Mouse (Mus musculus) hindbrain, embryonic 10.5 days (tissue): Measurements from ENCODE around the gene Ube2e1. TPM values are rescaled to one million over a fixed set of nuclear protein-coding genes. Genes with fewer than 3 reads are reported as not detected.

Experiments
- DNase-seq: peaks from one replicate; pipeline ENCODE4 v3.0.0-alpha.2; 2017; ENCODE audit warnings: low spot score
- H3K27ac ChIP-seq: fragments of 300-500 bp; sonication (generic); 2 replicates; pipeline ENCODE4 v1.5.1; 2016; ENCODE audit warnings: mild to moderate bottlenecking, moderate library complexity
- H3K27me3 ChIP-seq: fragments of 300-500 bp; sonication (generic); 2 replicates; pipeline ENCODE4 v1.6.1; 2016; ENCODE audit warnings: mild to moderate bottlenecking; ENCODE audit not compliant: poor library complexity, insufficient read depth, severe bottlenecking
- H3K36me3 ChIP-seq: fragments of 300-500 bp; sonication (generic); 2 replicates; pipeline ENCODE4 v1.6.1; 2016; ENCODE audit warnings: mild to moderate bottlenecking, moderate library complexity
- H3K4me1 ChIP-seq: fragments of 300-500 bp; sonication (generic); replicated peaks from 2 replicates; pipeline ENCODE4 v1.6.1; 2016; ENCODE audit warnings: mild to moderate bottlenecking
- H3K4me3 ChIP-seq: fragments of 300-500 bp; sonication (generic); 2 replicates; pipeline ENCODE4 v1.5.1; 2016; ENCODE audit warnings: mild to moderate bottlenecking, moderate library complexity
- H3K9me3 ChIP-seq: fragments of 300-500 bp; sonication (generic); 2 replicates; pipeline ENCODE4 v1.6.1; 2016; ENCODE audit warnings: mild to moderate bottlenecking, moderate library complexity
- WGBS: fragments of 180-500 bp; shearing (Covaris S2); methylation state at CpG from one replicate; pipeline ENCODE4 v1.1.7; 2016; 5-methylcytosine and 5-hydroxymethylcytosine counted together
- polyA plus RNA-seq: library from polyadenylated mRNA; unstranded; fragments of >200 nt; fragmentation: Nextera tagmentation; extraction: Ambion mirVana; gene quantifications from 2 replicates; pipeline ENCODE4 v1.2.1, GENCODE M21; 2016

Gene Ube2e1
- polyA plus RNA-seq, 1 experiment from 2014 or later, result 166 TPM

GRCm38 (mm10) chr14:18233981-18234960, 97.4 kb downstream of the Ube2e1 start:
- no peaks in the 10 kb centered on the region for H3K27me3 ChIP-seq
- peaks cover 4% of the 10 kb centered on the region; the same call in 1 of the 2 replicates for H3K4me1 ChIP-seq
- H3K36me3 ChIP-seq, result no peaks in the 10 kb centered on the region
- no peak for DNase-seq
- WGBS, result 60% methylated on average over 5 of the region's 5 CpGs
- no peak overlapping the region for H3K27ac ChIP-seq
- 0 out of 2 replicates have a peak, but pooled peaks cover 3% of the 10 kb centered on the region for H3K9me3 ChIP-seq
- no peak overlapping the region for H3K4me3 ChIP-seq

- WGBS, result 88% methylated on average over 2 of the region's 2 CpGs
- Histone ChIP-seq H3K4me1 (peaks cover 4% of the 10 kb centered on the region; the same call in 1 of the 2 replicates), H3K4me3 (no peak overlapping the region)
Measured at GRCm38 (mm10) chr14:18233076-18233475, 98.6 kb downstream of the Ube2e1 start.

More at GRCm38 (mm10) chr14:18233076-18233475, 98.6 kb downstream of the Ube2e1 start:
- no peak for DNase-seq
- Histone ChIP-seq H3K9me3 (no peaks in the 10 kb centered on the region), H3K36me3 (no peaks in the 10 kb centered on the region), H3K27me3 (no peaks in the 10 kb centered on the region), H3K27ac (no peak overlapping the region)

Other genes with a start within 250 kb of the Ube2e1 start
- gene Nr1d2, start 92.7 kb downstream of the Ube2e1 start, polyA plus RNA-seq, result 3.4 TPM in 2 replicates
- 11.4 and 15.0 TPM in 2 replicates for gene Nkiras1, start 60.7 kb downstream of the Ube2e1 start, polyA plus RNA-seq
- 390 and 457 TPM in 2 replicates for gene Rpl15, start 60.5 kb downstream of the Ube2e1 start, polyA plus RNA-seq